Mouse (Mus musculus) layer of hippocampus, postnatal 14 days (tissue): ENCODE measurements around the gene Ip6k3. TPM values are rescaled to one million over a fixed set of nuclear protein-coding genes. Genes with fewer than 3 reads are reported as not detected.

Source experiments
- DNase-seq, 2 experiments: peaks; one replicate each; pipeline ENCODE4 v3.0.0; 2021 to 2022; ENCODE audit warnings: low spot score in 2 of 2, mixed read lengths in 1 of 2
- total RNA-seq, 2 experiments: library from RNA; stranded (reverse); gene quantifications; 2 replicates each; pipeline ENCODE4 v1.2.3; 2021

Ip6k3 gene
- total RNA-seq, 2 experiments from 2014 or later: 0.36 TPM; not detected in 1

DNA sequence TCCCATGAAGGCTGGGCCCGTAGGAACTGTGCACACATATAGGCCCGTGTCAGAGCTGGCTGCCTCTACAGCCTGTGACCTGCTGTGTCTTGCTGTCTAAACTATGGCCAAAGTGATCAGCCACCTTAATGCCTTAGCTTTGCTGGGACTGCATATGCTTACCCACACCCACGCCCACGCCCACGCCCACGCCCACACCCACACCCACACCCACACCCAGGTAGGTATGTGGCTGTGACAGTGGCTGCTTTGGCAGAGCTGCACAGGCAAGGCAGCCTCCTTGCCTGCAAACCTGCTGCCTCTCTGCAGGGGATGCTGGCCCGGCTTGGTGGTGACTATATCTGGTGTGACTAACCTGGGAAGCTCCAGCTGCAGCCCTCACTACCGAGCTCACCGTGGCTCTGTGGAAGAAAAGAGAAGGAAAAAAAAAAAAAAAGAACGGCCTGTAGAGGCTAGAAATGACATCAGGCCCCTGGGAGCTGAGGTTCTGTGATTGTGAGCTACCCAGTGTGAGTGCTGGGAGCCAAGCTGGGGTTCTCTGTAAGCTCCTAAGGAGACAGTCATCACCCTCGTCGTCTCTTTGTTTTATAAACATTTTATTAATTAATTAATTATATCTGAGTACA, 16.2 kb upstream of the Ip6k3 start:
- DNase-seq: no peak

DNA sequence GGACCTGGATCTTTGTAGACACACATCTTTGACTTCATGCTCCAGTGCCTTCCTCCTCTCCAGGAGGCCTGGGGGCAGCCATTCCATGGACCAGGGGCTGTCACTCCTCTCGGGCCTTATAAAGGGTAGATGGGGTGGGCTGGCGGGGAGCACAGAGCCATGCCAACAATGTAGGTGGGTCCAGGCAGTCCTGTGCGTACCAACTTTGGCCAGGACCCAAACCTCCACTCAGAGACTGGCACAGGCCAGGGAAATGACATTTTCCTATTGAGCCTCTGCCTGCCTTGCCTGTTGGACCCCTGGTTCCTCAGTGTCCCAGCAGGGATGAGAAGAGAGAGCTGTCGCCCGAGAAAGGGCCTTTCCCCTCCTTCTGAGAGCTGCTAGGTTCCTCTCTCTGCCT, 14.8 kb upstream of the Ip6k3 start:
- DNase-seq: no peak

DNA sequence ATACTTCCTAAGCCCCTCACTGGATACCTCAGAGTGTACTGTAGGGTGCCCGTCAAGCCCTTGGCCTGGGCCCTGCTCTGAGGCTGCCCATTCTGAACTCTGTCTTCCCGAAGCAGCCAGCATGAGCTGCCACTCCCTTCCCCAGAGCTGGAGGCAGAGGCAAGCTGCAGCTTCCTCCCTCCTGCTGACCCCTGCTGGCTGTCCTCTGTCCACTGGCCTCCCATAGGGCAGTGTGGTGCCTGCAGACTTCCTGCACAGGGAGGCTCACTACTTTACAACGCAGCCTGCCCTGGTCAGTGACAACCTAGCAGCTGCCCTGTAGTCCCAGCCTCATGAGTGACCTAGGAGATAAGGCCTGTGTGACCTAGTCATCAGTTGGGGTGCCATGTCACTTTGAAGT, 14.1 kb upstream of the Ip6k3 start:
- DNase-seq: no peak

- no peak for DNase-seq
Measured at GRCm38 (mm10) chr17:27179681-27180280, 12.2 kb upstream of the Ip6k3 start.

DNA sequence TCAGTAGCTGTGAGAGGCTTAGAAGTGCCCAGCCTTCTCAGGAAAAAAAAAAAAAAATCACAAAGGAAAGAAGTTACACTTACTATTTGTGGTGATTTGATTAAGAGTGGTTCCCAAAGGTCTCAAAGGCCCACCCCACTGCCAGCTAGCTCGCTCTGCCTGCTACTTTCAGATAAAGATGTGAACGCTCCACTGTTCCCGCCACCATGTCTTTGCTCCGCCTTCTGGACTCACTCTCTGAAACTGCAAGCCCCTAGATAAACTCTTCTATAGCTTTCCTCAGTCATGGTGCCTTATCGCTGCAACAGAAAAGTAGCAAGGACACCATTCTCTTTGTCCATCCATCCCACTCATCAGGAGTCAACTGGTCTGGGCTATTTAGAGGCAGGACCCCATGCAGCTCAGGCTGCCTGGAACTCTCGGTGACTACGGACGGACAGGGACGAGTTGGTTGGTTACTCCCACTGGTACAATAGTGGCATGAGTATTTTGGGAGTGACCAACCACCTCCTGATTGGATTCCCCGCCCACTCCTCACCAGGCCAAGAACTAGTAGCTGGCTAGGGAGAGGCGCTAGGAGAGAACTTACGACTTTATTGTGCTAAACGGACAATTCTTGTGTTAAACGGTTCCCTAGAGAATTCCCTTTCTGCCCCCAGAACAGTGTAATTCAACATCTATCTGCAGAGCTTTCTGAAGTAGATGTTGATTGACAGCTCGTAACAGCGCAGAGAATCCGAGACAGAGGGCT, 11.0 kb upstream of the Ip6k3 start:
- DNase-seq: no peak

DNA sequence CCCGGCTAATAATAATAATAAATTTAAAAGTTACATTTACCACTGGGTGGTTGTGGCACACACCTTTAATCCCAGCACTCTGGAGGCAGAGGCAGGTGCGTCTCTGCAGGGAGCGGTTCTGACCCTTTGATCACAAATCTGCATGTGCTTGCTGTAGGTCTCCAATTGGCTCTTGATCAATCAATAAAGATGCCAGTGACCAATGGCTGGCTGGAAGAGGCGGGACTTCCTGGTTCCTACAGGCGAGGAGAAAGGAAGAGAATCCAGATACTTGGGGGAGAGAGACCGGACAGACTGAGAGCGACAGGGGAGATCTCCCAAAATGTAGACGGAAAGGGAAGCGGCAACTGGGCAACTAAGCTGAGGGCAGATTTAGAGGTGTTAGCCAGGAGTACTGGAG, 10.4 kb upstream of the Ip6k3 start:
- no peak for DNase-seq

- DNase-seq: no peak
Measured at GRCm38 (mm10) chr17:27176754-27177153, 9.2 kb upstream of the Ip6k3 start.

GRCm38 (mm10) chr17:27176287-27176686, 8.7 kb upstream of the Ip6k3 start:
- no peak for DNase-seq

GRCm38 (mm10) chr17:27175196-27175874, 7.7 kb upstream of the Ip6k3 start:
- DNase-seq: no peak

DNA sequence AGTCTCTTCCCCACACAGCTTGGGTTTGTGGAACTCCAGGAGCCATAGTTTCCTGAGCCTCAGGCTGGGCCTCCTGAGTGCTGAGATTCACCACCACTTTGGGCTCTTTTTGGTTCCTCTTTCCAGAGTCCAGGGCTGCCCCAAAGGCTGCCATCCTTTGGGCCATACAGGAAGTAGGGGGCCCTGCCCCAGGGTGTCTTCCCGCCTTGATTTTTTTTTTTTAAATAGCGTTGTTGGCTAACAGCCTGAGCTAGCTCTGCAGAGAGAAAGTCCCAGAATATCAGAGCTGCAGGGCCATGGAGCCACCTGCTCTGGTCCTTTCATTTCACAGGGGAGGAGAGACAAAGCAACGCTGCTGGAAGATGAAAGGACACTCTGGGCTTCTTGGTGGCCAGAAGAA, 6.1 kb upstream of the Ip6k3 start:
- DNase-seq: no peak

DNA sequence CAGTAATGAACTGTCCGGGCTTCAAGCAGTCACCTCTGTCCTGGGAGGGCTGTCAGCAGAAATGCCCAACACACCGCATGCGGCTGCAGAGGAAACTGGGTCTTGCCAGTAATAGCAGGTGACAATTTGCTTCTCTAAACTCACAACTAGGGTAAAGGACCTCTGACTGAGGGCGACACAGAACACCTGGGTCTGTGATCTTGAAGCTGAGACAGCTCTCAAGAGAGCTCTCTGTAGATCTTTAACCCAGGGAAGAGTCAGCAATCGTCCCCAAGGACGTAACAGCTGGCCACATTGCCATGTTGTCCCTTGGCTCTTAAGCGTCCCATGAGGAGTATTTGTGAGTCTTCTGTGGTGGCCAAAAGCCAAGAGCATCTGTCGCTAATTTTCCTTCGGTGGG, 4.9 kb upstream of the Ip6k3 start:
- DNase-seq: no peak

GRCm38 (mm10) chr17:27171121-27171520, 3.5 kb upstream of the Ip6k3 start:
- DNase-seq: no peak

DNA sequence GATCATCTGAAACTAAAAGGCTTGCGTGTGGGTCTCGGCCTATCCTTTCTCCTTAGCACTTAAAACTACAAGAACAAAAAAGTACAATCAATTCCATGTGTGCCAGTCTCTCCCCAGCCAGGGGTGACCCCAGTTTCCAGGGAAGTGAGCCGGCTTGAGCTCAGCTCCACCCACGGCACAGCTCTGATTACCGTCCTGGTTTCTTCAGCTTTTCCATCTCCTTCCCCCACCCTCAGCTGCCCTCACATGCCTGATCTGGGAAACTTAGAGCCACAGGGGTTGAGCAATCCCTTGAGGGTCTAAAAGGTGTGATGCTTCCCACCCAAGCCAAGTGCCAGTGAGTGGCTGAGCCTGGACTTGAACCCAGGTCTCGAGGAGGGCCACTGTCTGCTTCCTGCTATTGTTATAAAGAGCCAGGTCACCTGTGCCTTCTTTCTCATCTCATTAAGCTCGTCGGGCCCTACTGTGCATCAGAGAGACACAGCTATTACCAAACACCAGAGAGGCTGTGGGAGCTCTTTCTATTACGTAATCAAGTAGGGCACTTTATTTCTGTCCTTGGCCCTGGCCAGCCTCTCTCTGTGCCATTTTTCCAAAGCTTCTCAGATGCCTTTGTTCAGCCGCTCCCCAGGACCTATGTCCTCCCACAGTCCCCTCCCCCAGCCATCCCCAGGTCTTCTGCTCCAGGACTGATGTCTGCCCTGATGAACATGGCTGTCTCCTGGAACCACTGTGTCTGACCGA, 2.5 kb upstream of the Ip6k3 start:
- no peak for DNase-seq

DNA sequence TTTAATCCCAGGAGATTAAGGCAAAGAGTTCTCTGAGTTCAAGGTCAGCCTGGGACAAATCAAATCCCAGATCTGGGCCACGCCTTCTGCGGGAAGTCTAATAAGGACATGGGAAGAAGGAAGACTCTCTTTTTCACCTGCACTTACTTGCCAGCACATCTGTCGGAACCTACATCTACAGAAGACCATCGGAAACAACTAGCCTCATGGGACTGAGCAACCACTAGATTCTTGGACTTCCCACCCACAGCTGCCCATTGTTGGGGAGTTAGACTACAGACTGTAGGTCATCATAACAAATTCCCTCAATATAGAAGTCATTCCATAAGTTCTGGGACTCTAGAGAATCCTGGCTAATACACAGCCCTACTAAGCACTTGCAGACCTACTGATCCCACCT, 974 bp upstream of the Ip6k3 start:
- DNase-seq: no peak

DNA sequence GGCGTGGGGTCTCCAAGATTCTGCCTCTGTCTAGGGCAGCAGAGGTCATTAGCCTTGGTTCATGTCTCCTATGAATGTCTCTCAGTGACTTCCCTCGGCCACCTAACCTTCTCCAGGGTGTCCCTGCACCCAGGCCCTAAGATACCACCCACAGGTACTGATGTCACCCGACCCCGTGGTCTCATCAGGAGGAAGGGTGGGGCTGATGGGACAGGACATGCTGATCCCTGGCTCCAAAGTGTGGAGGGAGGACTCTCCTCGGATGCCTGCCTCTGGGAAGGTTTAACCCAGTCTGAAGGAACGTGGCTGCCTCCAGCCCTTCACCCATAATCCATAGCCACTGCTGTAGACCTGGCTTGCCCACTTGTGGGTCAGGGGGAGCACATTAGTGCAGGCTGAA, 694 bp downstream of the Ip6k3 start:
- no peak for DNase-seq

- peak; percentile 55 to 58 for DNase-seq
Measured at GRCm38 (mm10) chr17:27165054-27165773, 2.4 kb downstream of the Ip6k3 start.

DNA sequence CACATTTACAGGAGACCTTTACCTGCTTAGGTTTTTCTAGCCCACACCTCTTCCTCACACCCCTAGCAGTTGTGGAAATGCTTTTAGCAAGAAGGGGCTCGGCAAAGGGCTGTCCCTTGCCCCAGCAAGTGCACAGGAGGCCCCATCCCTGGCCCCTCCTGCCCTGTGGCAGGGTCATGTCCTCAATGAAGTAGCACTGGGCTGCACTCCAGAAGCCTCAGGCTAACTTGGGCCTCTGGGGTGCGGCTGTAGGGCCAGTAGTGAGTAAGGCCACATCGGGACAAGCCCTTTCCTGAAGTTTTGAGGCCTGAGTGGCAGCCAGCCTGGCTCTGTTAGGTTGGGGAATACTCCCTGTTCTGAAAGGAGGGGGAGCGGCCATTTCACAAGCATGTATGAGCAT, 6.7 kb downstream of the Ip6k3 start:
- DNase-seq: no peak

DNA sequence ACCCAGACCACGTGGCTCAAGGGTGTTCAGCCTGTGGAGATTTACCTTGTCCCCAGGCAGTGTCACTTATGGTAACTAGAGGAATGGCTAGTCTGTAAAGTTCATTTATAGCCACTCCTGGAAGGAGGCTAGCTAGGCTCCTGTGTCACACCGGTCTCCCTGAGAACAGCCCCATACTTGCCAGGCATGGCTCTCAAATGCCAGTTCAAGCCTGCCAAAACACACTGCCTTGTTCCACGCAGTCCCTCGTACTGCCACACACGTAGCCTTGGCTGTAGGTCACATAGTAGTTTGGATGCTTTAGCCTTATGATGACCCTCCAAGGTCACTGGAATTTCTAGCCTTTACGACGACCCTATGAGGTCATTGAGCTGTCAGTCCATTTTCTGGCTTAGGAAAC, 8.4 kb downstream of the Ip6k3 start:
- no peak for DNase-seq

GRCm38 (mm10) chr17:27158439-27158838, 9.2 kb downstream of the Ip6k3 start:
- DNase-seq: no peak

GRCm38 (mm10) chr17:27155752-27156151, 11.8 kb downstream of the Ip6k3 start:
- no peak for DNase-seq

DNA sequence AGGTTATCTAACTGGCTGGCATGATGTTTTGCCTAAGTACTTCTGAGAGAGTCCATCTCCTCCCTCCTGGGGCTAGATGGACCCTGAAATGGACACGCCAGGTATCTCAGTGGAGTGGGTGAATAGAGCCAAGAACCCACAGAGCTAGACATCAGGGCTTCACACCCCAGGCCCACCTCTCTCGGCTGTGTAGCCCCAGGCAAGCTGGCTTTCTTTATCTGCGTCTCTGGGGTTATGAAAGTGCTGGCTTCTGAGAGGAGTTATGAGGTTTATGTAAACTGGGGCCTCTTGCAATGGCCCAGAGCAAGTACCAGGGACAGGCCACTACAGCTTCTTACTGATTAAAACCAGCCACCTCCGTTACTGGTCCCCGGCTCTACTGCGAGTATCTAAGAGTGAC, 12.7 kb downstream of the Ip6k3 start:
- no peak for DNase-seq
